Mouse (Mus musculus) hindbrain, embryonic 12.5 days (tissue): ENCODE data around the gene Ptpru. TPM values are rescaled to one million over a fixed set of nuclear protein-coding genes. Genes with fewer than 3 reads are reported as not detected.

ENCODE experiments used
- ATAC-seq: fragments of 200-750 bp; cut with Nextera tagmentation; 2 replicates; pipeline ENCODE4 v1.8.0; 2017; ENCODE audit warnings: moderate TSS enrichment; ENCODE audit not compliant: low FRiP score
- H3K27ac ChIP-seq: fragments of 300-500 bp; sonication (generic); 2 replicates; pipeline ENCODE4 v1.5.1; 2016; ENCODE audit warnings: mild to moderate bottlenecking
- H3K27me3 ChIP-seq: fragments of 300-500 bp; sonication (generic); 2 replicates; pipeline ENCODE4 v1.6.1; 2016; ENCODE audit warnings: mild to moderate bottlenecking
- H3K36me3 ChIP-seq: fragments of 300-500 bp; sonication (generic); 2 replicates; pipeline ENCODE4 v1.6.1; 2016; ENCODE audit warnings: mild to moderate bottlenecking
- H3K4me1 ChIP-seq: fragments of 300-500 bp; sonication (generic); 2 replicates; pipeline ENCODE4 v1.6.1; 2016
- H3K4me2 ChIP-seq: fragments of 300-500 bp; sonication (generic); replicated peaks from 2 replicates; pipeline ENCODE4 v1.6.1; 2016; ENCODE audit warnings: mild to moderate bottlenecking
- H3K4me3 ChIP-seq: fragments of 300-500 bp; sonication (generic); 2 replicates; pipeline ENCODE4 v1.5.1; 2016; ENCODE audit warnings: mild to moderate bottlenecking
- H3K9ac ChIP-seq: fragments of 300-500 bp; sonication (generic); 2 replicates; pipeline ENCODE4 v1.6.1; 2016; ENCODE audit warnings: mild to moderate bottlenecking, moderate library complexity
- H3K9me3 ChIP-seq: fragments of 300-500 bp; sonication (generic); replicated peaks from 2 replicates; pipeline ENCODE4 v1.6.1; 2016; ENCODE audit warnings: mild to moderate bottlenecking
- WGBS: fragments of 180-500 bp; shearing (Covaris S2); methylation state at CpG from one replicate; pipeline ENCODE4 v1.1.7; 2016; 5-methylcytosine and 5-hydroxymethylcytosine counted together
- polyA plus RNA-seq: library from polyadenylated mRNA; unstranded; fragments of >200 nt; fragmentation: Nextera tagmentation; extraction: Ambion mirVana; gene quantifications from 2 replicates; pipeline ENCODE4 v1.2.1, GENCODE M21; 2016

The Ptpru gene
- polyA plus RNA-seq, 1 experiment from 2014 or later: 30.2 TPM

GRCm38 (mm10) chr4:131722121-131722841 is 115.8 kb downstream of the Ptpru start:
- peaks cover 4% of the 10 kb centered on the region for H3K4me1 ChIP-seq
- H3K36me3 ChIP-seq: no peaks in the 10 kb centered on the region
- H3K4me2 ChIP-seq: no peak overlapping the region
- H3K9me3 ChIP-seq: no peaks in the 10 kb centered on the region
- H3K27me3 ChIP-seq: no peaks in the 10 kb centered on the region
- ATAC-seq: no peak
- H3K4me3 ChIP-seq: no peak overlapping the region
- WGBS: 45% methylated on average over 8 of the region's 8 CpGs
- no peak overlapping the region for H3K9ac ChIP-seq
- no peak overlapping the region for H3K27ac ChIP-seq

DNA sequence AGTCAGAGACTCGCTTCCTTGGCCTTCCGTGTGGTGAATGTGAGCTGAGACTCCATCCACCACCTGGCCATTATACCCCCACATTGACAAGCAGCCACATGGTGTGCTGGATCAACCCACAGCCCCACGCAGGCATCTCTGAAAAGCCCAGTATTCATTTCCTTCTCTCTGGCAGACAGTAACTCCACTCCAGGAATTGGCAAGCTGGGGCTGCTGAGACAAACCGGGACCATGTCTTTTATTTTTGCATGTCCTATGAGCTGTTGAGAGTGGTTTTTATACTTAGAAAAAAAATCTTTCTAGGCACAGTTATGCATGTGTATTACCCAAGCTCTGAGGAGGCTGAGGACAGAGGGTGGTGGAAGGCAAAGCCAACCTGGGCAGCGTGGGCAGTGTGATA is 118.9 kb downstream of the Ptpru start:
- Histone ChIP-seq H3K4me3 (no peak overlapping the region), H3K27me3 (no peaks in the 10 kb centered on the region), H3K27ac (no peak overlapping the region), H3K36me3 (no peaks in the 10 kb centered on the region), H3K4me1 (peaks cover 4% of the 10 kb centered on the region), H3K9me3 (no peaks in the 10 kb centered on the region), H3K9ac (no peak overlapping the region), H3K4me2 (no peak overlapping the region)
- ATAC-seq: no peak
- 74% methylated on average over 5 of the region's 5 CpGs for WGBS

Other genes starting within 250 kb of the Ptpru start
- 40.1 and 44.6 TPM in 2 replicates for gene Mecr, start 5.2 kb upstream of the Ptpru start, polyA plus RNA-seq
- 139 and 147 TPM in 2 replicates for gene Srsf4, start 35.3 kb upstream of the Ptpru start, polyA plus RNA-seq
- gene Tmem200b, start 83.5 kb upstream of the Ptpru start, polyA plus RNA-seq: 0.92 and 1.3 TPM in 2 replicates
- gene Gm10300, start 236.4 kb upstream of the Ptpru start, polyA plus RNA-seq: 0.09 TPM in 2 replicates
- 198 and 210 TPM in 2 replicates for gene Epb41, start 237.0 kb upstream of the Ptpru start, polyA plus RNA-seq